In genomic region chr13:56661914-56662621, GRCm38 (mm10) we compare ENCODE assay signal across 12 mouse cellular contexts. TPM values are rescaled to one million over a fixed set of nuclear protein-coding genes. Genes with fewer than 3 reads are reported as not detected.
DNase-seq lines count a peak whose midpoint lies in the region; ATAC-seq and TF ChIP-seq lines count a peak whose summit lies in the region.
"Had no signal": no experiment of that assay in that cellular context is flagged by ENCODE, and none has a peak within 500 bp of the region (broad histone marks: within the 10 kb centered on the region; RNA-seq: fewer than 3 reads in every experiment).

No protein-coding gene starts in this region.

- no peak for ATAC-seq in hindbrain, embryonic 15.5 days (ENCODE audit: low FRiP score, low read depth)
- no peak for ATAC-seq in hindbrain, embryonic 14.5 days (ENCODE audit: low FRiP score)
- ATAC-seq in midbrain, embryonic 13.5 days: no peak
- ATAC-seq in midbrain, postnatal 0 days (ENCODE audit: low FRiP score): no peak
- peak; percentile 38; the same call in 1 of the 2 replicates for ATAC-seq in heart, embryonic 13.5 days (ENCODE audit: extremely low read depth, insufficient number of reproducible peaks, low FRiP score, low TSS enrichment)
- ATAC-seq: CD4-positive, CD25-positive, alpha-beta regulatory T cell, adult 4 months had no signal

- no peak for TF ChIP-seq CTCF in midbrain, postnatal 0 days (IDR thresholded peaks at IDR 0.05)
- TF ChIP-seq CTCF in small intestine, adult 2 months (IDR thresholded peaks at IDR 0.05; ENCODE audit: extremely low read depth, insufficient read length, insufficient replicate concordance, low read depth, low read length): no peak

- H3K27me3 ChIP-seq in hindbrain, embryonic 15.5 days: no peaks in the 10 kb centered on the region
- no peaks in the 10 kb centered on the region for H3K27me3 ChIP-seq in hindbrain, embryonic 14.5 days (ENCODE audit: control insufficient read depth, insufficient read depth, low read length)
- no peaks in the 10 kb centered on the region for H3K27me3 ChIP-seq in midbrain, embryonic 13.5 days
- no peaks in the 10 kb centered on the region for H3K27me3 ChIP-seq in midbrain, postnatal 0 days (ENCODE audit: insufficient read depth, low read length)
- H3K27me3 ChIP-seq in heart, embryonic 13.5 days (replicated peaks): no peaks in the 10 kb centered on the region
- H3K27me3 ChIP-seq in small intestine, adult 2 months (ENCODE audit: control insufficient read depth, insufficient read depth, low read length): no peaks in the 10 kb centered on the region
- H3K27me3 ChIP-seq: liver, embryonic 13.5 days had no signal

- H3K27ac ChIP-seq in hindbrain, embryonic 15.5 days (replicated peaks): peak overlapping the region; percentile 25; the same call in 1 of the 2 replicates
- no peak overlapping the region; the same call in 1 of the 2 replicates for H3K27ac ChIP-seq in hindbrain, embryonic 14.5 days
- peak overlapping the region; percentile 45; the same call in 1 of the 2 replicates for H3K27ac ChIP-seq in midbrain, embryonic 13.5 days
- H3K27ac ChIP-seq in midbrain, postnatal 0 days (ENCODE audit: low read depth, low read length): no peak overlapping the region
- peak overlapping the region; percentile 89 for H3K27ac ChIP-seq in heart, embryonic 13.5 days (replicated peaks)
- peak overlapping the region; percentile 52 for H3K27ac ChIP-seq in small intestine, adult 2 months (ENCODE audit: insufficient read depth, low read depth, low read length)
- H3K27ac ChIP-seq: liver, embryonic 13.5 days had no signal

- no peak overlapping the region for H3K4me3 ChIP-seq in hindbrain, embryonic 15.5 days
- H3K4me3 ChIP-seq in hindbrain, embryonic 14.5 days (replicated peaks; ENCODE audit: low read length): no peak overlapping the region
- no peak overlapping the region for H3K4me3 ChIP-seq in midbrain, embryonic 13.5 days (replicated peaks)
- no peak overlapping the region for H3K4me3 ChIP-seq in midbrain, postnatal 0 days (ENCODE audit: low read depth, low read length)
- H3K4me3 ChIP-seq in heart, embryonic 13.5 days: no peak overlapping the region
- no peak overlapping the region for H3K4me3 ChIP-seq in small intestine, adult 2 months (ENCODE audit: low read depth, low read length)
- H3K4me3 ChIP-seq: liver, embryonic 13.5 days had no signal

- no peak overlapping the region for H3K9ac ChIP-seq in hindbrain, embryonic 15.5 days
- no peak overlapping the region for H3K9ac ChIP-seq in hindbrain, embryonic 14.5 days
- H3K9ac ChIP-seq in midbrain, embryonic 13.5 days (replicated peaks): no peak overlapping the region
- no peak overlapping the region for H3K9ac ChIP-seq in midbrain, postnatal 0 days (replicated peaks; ENCODE audit: low read length, poor library complexity, severe bottlenecking)
- peak overlapping the region; percentile 41; the same call in 1 of the 2 replicates for H3K9ac ChIP-seq in heart, embryonic 13.5 days
- H3K9ac ChIP-seq: liver, embryonic 13.5 days had no signal

- 62% methylated on average over 7 of the region's 7 CpGs for WGBS in hindbrain, embryonic 15.5 days
- 66% methylated on average over 7 of the region's 7 CpGs for WGBS in hindbrain, embryonic 14.5 days
- WGBS in midbrain, embryonic 13.5 days: 67% methylated on average over 7 of the region's 7 CpGs
- WGBS in midbrain, postnatal 0 days: 58% methylated on average over 7 of the region's 7 CpGs
- WGBS in heart, embryonic 13.5 days: 30% methylated on average over 7 of the region's 7 CpGs
- 62% methylated on average over 7 of the region's 7 CpGs for WGBS in small intestine, adult 2 months

- TF ChIP-seq POLR2A in small intestine, adult 2 months (IDR thresholded peaks at IDR 0.05; ENCODE audit: low read depth, low read length): no peak

- DNase-seq in hindbrain, embryonic 14.5 days (ENCODE audit: low spot score): no peak
- DNase-seq in midbrain, postnatal 0 days (ENCODE audit: low spot score): no peak
- no peak for DNase-seq in embryo, embryonic 10 days (ENCODE audit: low spot score)
- no peak for DNase-seq in ovary, postnatal 10 days (ENCODE audit: low spot score)
- DNase-seq: cerebellum, adult 11-12 months; gastrocnemius, postnatal 10 days; liver, embryonic 13.5 days had no signal

- no peaks in the 10 kb centered on the region for H3K36me3 ChIP-seq in hindbrain, embryonic 15.5 days
- no peaks in the 10 kb centered on the region for H3K36me3 ChIP-seq in hindbrain, embryonic 14.5 days (replicated peaks; ENCODE audit: control insufficient read depth, insufficient read depth)
- H3K36me3 ChIP-seq in midbrain, embryonic 13.5 days: no peaks in the 10 kb centered on the region
- no peaks in the 10 kb centered on the region for H3K36me3 ChIP-seq in midbrain, postnatal 0 days (ENCODE audit: insufficient read depth, low read length)
- H3K36me3 ChIP-seq in heart, embryonic 13.5 days: no peaks in the 10 kb centered on the region
- no peaks in the 10 kb centered on the region for H3K36me3 ChIP-seq in small intestine, adult 2 months (ENCODE audit: control insufficient read depth, insufficient read depth, low read length)
- H3K36me3 ChIP-seq: liver, embryonic 13.5 days had no signal

- H3K9me3 ChIP-seq in hindbrain, embryonic 15.5 days: no peaks in the 10 kb centered on the region
- no peaks in the 10 kb centered on the region for H3K9me3 ChIP-seq in hindbrain, embryonic 14.5 days (ENCODE audit: control insufficient read depth, low read length)
- H3K9me3 ChIP-seq in midbrain, embryonic 13.5 days: no peaks in the 10 kb centered on the region
- H3K9me3 ChIP-seq in midbrain, postnatal 0 days (ENCODE audit: low read length): no peaks in the 10 kb centered on the region
- H3K9me3 ChIP-seq in heart, embryonic 13.5 days: no peaks in the 10 kb centered on the region
- H3K9me3 ChIP-seq: liver, embryonic 13.5 days had no signal

- no peaks in the 10 kb centered on the region for H3K4me1 ChIP-seq in hindbrain, embryonic 15.5 days (replicated peaks)
- H3K4me1 ChIP-seq in hindbrain, embryonic 14.5 days (replicated peaks; ENCODE audit: control insufficient read depth, insufficient read depth, low read length): no peaks in the 10 kb centered on the region
- no peaks in the 10 kb centered on the region for H3K4me1 ChIP-seq in midbrain, embryonic 13.5 days (replicated peaks)
- no peaks in the 10 kb centered on the region for H3K4me1 ChIP-seq in midbrain, postnatal 0 days (ENCODE audit: insufficient read depth, low read length)
- peaks cover 35% of the 10 kb centered on the region for H3K4me1 ChIP-seq in heart, embryonic 13.5 days
- H3K4me1 ChIP-seq in small intestine, adult 2 months (ENCODE audit: control insufficient read depth, insufficient read depth, insufficient read length, low read length): 0 out of 2 replicates have a peak, but pooled peaks cover 3% of the 10 kb centered on the region
- H3K4me1 ChIP-seq: liver, embryonic 13.5 days had no signal

- H3K4me2 ChIP-seq in hindbrain, embryonic 15.5 days: no peak overlapping the region
- H3K4me2 ChIP-seq in hindbrain, embryonic 14.5 days (replicated peaks): no peak overlapping the region
- H3K4me2 ChIP-seq in midbrain, embryonic 13.5 days (replicated peaks): no peak overlapping the region
- no peak overlapping the region for H3K4me2 ChIP-seq in midbrain, postnatal 0 days (ENCODE audit: low read depth, low read length, poor library complexity, severe bottlenecking)
- H3K4me2 ChIP-seq in heart, embryonic 13.5 days: peak overlapping the region; percentile 33
- H3K4me2 ChIP-seq: liver, embryonic 13.5 days had no signal

RNA-seq across cellular contexts. Expression of gene Smad5, which starts 40.7 kb away (rescaled TPM):
- 20.2 and 20.8 TPM in 2 replicates for polyA plus RNA-seq in hindbrain, embryonic 15.5 days (2015; fragmentation: Nextera tagmentation; extraction: Ambion mirVana)
- 32.3 and 33.8 TPM in 2 replicates for polyA plus RNA-seq in hindbrain, embryonic 14.5 days (2014; fragmentation: Nextera tagmentation; extraction: Ambion mirVana)
- 24.8 and 26.5 TPM in 2 replicates for polyA plus RNA-seq in midbrain, embryonic 13.5 days (2015; fragmentation: Nextera tagmentation; extraction: Ambion mirVana)
- 37.4 and 40.6 TPM in 2 replicates for total RNA-seq in midbrain, postnatal 0 days (2014; rRNA removed)
- 10.7 and 14.8 TPM in 2 replicates for polyA plus RNA-seq in midbrain, postnatal 0 days (2015; fragmentation: Nextera tagmentation; extraction: Ambion mirVana)
- polyA plus RNA-seq in heart, embryonic 13.5 days (2015; fragmentation: Nextera tagmentation; extraction: Ambion mirVana): 16.0 and 16.7 TPM in 2 replicates
- polyA plus RNA-seq in small intestine, adult 2 months (2012; rRNA removed): 2.7 and 6.3 TPM in 2 replicates

RNA-seq across cellular contexts. Expression of gene Tgfbi, which starts 52.7 kb away (rescaled TPM):
- polyA plus RNA-seq in hindbrain, embryonic 15.5 days (2015; fragmentation: Nextera tagmentation; extraction: Ambion mirVana): 5.6 and 7.7 TPM in 2 replicates
- polyA plus RNA-seq in hindbrain, embryonic 14.5 days (2014; fragmentation: Nextera tagmentation; extraction: Ambion mirVana): 5.2 and 7.1 TPM in 2 replicates
- 4.0 and 4.8 TPM in 2 replicates for polyA plus RNA-seq in midbrain, embryonic 13.5 days (2015; fragmentation: Nextera tagmentation; extraction: Ambion mirVana)
- 6.3 and 7.5 TPM in 2 replicates for total RNA-seq in midbrain, postnatal 0 days (2014; rRNA removed)
- 3.0 and 3.4 TPM in 2 replicates for polyA plus RNA-seq in midbrain, postnatal 0 days (2015; fragmentation: Nextera tagmentation; extraction: Ambion mirVana)
- 59.4 and 64.5 TPM in 2 replicates for polyA plus RNA-seq in heart, embryonic 13.5 days (2015; fragmentation: Nextera tagmentation; extraction: Ambion mirVana)
- 67.9 and 221 TPM in 2 replicates for polyA plus RNA-seq in small intestine, adult 2 months (2012; rRNA removed)

Comparison
In these comparisons a context has a peak if more than half of its experiments do, and no peak if none do; other contexts are left out.
1. H3K27ac ChIP-seq: peak in hindbrain, embryonic 15.5 days (single experiment), midbrain, embryonic 13.5 days (single experiment), heart, embryonic 13.5 days (single experiment) and small intestine, adult 2 months (single experiment); none in hindbrain, embryonic 14.5 days (single experiment) and midbrain, postnatal 0 days (single experiment).